Mouse (Mus musculus) T-helper 17 cell (primary cell): ENCODE data around the gene Map4k4.

Experiments
- in situ Hi-C, 2 experiments: fragments of 300-600 bp; cut with MboI, MseI; formaldehyde crosslinking; loops; 1 replicate in 1 of 2; 2 replicates in 1 of 2; pipeline ENCODE4 v1.15.1; 2025; ENCODE audit warnings: high pct_unique_total_duplicates in 2 of 2

The Map4k4 gene

GRCm38 (mm10) chr1:39900181-39901005 lies at the start of gene Map4k4:
Map4k4 (plus strand) TSS chr1:39900913.
- in situ Hi-C loops = no loop called here

DNA sequence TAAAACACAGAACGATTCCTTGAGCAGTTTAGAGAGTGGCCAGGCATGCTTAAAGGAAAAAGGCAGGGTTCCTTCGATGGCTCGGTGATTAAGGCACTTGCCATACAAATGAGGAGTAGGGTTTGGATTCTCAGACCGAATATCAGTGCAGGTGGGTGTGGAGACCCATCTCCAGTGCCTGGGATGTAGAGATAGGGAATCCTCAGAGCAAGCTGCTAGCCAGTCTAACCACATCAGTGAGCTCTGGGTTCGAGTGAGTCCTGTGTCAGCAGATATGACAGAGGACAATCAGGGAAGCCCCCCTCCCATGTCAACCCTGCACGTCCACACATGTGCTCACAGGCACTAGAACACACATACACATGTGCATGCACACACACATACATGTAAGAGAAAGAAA lies 44.8 kb upstream of the Map4k4 start:
- in situ Hi-C loops = no loop called here

DNA sequence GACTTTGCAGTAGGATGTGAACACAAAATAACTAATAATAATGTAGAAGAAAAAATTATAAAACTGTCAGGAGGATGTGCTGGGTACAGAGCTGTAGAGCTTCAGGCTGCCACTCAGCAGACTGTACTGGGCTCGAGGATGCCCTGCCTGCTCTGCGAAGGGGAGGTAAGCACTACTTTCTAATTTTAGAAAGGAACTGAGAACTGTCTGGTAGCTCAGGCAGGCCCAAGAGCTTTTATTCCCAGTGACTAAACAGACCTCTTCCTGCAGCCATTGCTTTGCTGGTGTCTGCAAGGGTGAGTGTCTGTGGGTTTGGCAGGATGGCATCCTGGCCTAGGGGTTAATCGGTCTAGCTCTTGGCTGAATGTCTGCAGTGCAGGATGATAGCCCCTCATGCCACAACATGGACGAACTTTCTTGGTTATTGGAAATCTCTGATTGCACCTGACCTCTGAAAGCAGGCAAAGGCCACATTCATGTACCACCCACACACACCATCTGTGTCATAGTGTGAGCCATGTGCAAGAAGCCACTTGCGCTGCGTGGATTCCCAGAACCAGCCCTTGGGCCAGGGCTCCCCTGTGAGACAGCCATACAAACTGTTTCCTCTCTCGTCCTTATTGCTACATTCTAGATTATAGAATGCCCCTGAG lies 43.8 kb upstream of the Map4k4 start:
- in situ Hi-C loops = no loop called here

DNA sequence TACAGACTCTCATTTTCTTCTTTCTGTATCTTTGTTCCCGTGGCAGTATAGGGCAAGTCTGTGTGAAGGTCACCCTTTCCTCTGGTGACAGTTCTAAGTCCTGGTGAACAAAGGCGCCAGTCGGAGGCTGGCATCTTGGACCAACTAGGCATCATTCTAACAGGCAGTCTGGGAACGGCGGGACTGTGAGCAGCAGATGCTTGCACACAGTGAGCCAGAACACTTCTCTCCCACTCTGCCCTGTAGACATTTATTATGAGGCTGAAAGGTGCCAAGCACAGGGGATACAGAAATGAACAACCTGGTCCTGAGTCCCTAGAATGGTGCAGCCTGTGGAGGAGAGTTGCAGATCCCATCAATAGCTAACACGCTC lies 43.3 kb upstream of the Map4k4 start:
- in situ Hi-C loops = no loop called here

DNA sequence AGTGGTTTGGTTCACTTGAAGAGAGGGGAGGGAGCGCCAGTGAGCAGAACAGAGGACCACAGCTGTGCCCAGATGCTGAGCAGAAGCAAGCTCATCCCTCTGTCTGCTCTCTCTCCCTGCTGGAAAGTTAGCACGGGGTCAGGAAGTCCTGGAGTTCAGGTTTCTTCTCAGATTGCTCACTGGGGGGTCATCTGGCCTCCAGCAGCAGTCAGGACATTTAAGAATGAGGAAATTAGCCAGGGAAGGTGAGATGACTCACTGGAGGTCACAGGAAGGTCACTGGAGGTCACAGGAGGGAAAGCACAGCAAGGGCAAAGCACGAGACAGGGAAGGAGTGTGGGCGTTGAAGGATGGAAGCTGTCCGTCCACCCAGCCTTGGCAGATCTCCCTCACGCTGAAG lies 41.5 kb upstream of the Map4k4 start:
- in situ Hi-C loops = no loop called here

DNA sequence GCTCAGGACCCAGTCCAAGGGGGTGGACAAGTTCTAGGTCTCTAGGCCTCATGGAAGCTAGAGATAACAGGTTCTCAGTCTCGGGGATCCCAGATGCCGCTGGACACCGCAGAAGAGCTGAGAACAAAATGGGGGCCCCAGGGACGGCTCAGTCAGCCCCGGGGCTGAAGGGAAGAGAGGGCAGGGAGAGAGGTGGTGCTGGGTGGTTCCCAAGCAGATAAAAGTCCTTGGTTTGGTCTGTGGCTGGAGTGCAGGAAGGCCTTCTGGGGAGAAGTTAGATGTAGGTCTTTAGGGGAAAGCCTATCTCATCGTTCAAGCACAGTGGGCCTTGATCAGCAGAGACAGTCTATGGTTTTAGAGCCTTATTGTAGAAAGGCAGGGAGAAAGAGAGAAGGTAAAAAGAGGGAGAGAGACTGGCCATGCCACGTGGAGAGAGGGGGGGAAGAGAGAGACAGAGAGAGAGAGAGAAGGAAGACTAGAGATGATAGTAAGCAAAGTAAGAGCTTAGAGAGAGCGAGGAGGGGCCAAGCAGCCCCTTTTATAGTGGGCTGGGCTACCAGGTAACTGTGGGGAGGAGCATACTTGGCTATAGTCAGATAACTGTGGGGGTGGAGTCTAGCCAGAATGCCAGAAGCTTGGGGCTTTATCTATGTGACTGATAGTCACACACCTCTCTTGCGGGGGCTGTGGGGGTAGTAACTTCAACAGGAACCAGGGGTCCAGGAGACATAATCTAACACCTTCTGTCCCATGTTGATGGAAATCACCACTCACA lies 34.2 kb upstream of the Map4k4 start:
- in situ Hi-C loops = loop anchor here in 1 of 2 experiments (5.0 kb wide), 1 partner anchor 44 kb away; no protein-coding TSS in a partner anchor

DNA sequence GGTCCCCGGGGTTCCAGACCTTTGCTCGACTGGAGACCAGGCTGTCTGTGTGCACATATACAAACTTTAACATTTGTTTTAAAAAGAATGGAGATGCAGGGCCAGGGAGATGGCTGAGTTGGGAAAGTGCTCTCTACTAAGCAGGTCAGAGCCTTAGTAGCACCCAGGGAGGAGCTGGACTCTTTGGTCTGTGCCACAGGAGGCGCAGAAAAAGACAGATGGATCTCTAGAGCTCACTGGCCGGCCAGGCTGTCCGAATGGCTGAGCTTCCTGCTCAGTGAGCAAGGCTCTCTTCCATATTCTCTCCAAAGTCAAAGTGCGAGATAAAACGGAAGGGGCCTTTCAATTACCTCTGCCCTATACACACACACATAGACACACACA lies 33.6 kb upstream of the Map4k4 start:
- in situ Hi-C loops = loop anchor here in 1 of 2 experiments (5.0 kb wide), 1 partner anchor 45 kb away; no protein-coding TSS in a partner anchor

DNA sequence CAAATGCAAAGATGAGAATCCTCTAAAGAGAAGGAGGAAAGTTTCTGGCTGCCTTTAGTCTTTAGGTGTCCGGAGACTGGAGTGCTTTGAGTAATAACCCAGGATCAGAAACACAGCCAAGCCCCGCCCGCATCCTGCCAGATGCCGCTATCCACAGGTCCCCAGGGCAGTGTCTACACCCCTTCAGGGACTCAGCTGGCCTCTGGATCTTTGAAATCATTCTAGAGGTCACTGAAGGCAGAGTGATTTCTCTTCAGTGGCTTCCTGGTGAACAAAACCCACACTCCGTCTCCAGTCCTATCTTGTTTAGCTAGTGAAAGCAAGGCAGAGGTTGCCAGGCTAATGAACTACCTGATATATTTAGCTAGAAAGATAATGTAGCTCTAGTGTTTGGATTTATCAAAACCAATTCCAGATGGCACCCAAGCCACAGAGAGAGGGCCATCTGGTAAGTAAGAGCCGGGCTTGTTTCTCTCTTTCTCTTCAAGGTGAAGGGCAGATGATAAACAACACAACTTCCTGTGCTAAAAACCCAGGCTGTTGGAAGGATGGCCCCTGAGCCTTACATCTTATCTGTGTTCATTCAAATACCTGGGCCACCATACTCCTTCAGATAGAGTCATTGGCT lies 32.6 kb upstream of the Map4k4 start:
- in situ Hi-C loops = loop anchor here in 1 of 2 experiments (5.0 kb wide), 1 partner anchor 46 kb away; no protein-coding TSS in a partner anchor

DNA sequence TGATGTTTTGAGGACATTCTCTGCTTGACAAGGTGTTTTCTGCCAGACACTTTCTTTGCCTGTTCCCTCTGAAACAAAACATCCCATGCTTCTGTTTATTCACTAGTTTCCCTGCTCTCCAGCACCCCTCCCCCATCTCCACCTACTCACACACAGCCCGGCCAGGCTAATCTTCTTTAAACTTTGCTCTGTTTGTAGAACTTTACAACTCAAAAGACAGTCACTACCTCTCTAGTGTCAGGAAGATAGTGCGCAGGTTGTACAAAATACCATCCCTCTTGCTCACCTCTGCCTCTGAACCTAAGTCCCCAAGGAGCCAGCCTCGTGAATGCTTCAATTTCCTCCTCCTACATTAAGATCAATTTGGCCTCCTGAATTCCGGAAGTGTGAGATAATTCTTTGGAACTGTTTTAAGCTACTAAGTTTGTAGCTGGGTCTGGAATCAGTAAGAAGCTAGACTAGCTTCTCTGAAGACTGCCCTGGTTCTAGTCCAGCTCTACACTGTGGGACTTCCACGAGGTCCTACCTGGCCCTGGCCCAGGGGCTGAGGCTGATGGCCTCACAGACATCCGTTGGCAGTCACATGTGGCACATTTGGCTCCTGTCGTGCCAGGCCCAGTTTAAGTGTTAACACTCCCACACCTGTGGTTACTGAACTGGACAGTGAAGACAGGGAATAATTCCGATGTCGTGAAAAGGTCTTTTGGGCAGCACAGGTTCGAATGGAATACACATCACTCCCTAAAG lies 31.7 kb upstream of the Map4k4 start:
- in situ Hi-C loops = loop anchor here in 1 of 2 experiments (5.0 kb wide), 1 partner anchor 47 kb away; no protein-coding TSS in a partner anchor

DNA sequence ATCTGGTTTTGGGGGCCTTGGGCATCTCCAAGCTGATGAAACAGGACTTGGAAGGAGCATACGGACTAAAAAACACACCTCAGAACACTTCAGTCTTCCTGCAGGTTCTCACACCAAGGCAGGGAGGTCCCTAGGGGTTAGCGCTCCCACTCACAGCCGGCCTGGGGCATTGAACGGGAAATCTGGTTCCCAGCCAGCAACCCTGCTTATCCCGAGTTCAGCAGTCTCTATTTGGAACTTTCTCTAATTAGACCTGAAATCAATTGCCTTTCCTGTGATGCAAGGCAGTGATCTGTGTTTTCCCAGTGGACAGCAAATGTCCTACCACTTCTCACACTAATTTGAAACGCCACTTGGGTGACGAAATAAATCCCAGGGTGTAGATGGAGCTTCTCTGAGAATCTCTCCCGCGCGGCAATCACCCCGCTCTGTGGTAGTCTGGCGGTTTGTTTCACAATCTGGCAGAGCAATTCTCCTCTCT lies 31.0 kb upstream of the Map4k4 start:
- in situ Hi-C loops = loop anchor here in 1 of 2 experiments (5.0 to 10.0 kb wide), 3 partner anchors 47 to 465 kb away; no protein-coding TSS in a partner anchor

DNA sequence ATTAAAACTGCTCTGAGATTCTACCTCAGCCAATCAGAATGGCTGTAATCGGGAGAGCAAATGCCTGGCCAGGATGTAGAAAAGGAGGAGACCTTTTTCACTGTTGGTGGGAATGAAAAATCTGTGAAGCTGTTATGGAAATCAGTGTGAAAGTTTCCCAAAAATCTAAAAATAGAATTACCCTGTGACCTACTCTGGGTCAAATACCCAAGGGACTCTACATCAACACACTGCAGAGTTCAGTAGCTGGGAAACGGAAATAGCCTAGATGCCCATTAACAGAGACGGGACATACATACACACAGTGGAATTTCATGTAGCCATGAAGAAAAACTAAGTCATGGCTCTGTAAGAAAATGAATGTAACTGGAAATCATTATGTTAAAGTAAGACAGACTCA lies 22.7 kb upstream of the Map4k4 start:
- in situ Hi-C loops = loop anchor here in 1 of 2 experiments (10.0 kb wide), 2 partner anchors 283 to 457 kb away; no protein-coding TSS in a partner anchor

DNA sequence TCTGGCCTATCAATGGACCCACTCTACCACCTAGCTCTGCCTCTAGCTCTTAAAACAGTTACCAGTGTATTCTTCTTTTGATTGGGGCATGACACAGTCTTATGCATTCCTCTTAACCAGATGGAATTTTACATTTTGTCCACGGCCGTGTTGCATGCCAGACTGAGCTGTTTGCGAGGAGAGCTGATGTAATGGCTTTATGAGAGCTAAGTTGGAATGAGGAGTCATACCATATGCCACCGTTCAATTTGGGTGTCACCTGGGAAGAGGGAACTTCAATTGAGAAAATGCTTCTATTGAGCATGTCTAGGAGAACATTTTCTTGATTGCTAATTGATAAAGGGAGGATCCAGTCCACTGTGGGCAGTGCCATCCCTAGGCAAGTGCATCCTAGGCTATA lies 18.2 kb upstream of the Map4k4 start:
- in situ Hi-C loops = no loop called here

GRCm38 (mm10) chr1:39884803-39885515 lies 15.8 kb upstream of the Map4k4 start:
- in situ Hi-C loops = loop anchor here in 1 of 2 experiments (5.0 kb wide), 1 partner anchor 53 kb away; no protein-coding TSS in a partner anchor

DNA sequence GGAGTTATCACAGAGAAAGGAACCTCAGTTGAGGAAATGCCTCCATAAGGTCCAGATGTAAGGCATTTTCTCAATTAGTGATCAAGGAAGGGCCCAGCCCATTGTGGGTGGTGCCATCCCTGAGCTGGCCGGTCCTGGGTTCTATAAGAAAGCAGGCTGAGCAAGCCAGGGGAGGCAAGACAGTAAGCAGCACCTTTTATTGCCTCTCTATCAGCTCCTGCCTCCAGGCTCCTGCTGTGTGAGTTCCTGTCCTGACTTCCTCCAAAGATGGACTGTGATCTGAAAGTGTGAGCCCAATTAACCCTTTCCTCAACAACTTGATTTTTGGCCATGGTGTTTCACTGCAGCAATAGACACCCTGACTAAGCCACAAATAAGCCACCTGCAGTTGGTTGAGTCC lies 12.7 kb upstream of the Map4k4 start:
- in situ Hi-C loops = loop anchor here in 1 of 2 experiments (5.0 kb wide), 1 partner anchor 56 kb away; no protein-coding TSS in a partner anchor

GRCm38 (mm10) chr1:39889429-39889828 lies 11.3 kb upstream of the Map4k4 start:
- in situ Hi-C loops = loop anchor here in 1 of 2 experiments (5.0 kb wide), 1 partner anchor 57 kb away; no protein-coding TSS in a partner anchor

GRCm38 (mm10) chr1:39889973-39890372 lies 10.7 kb upstream of the Map4k4 start:
- in situ Hi-C loops = loop anchor here in 1 of 2 experiments (5.0 to 10.0 kb wide), 2 partner anchors 58 to 205 kb away; no protein-coding TSS in a partner anchor

- in situ Hi-C loops = loop anchor here in 1 of 2 experiments (10.0 kb wide), 1 partner anchor 209 kb away; no protein-coding TSS in a partner anchor
Observed at GRCm38 (mm10) chr1:39893153-39893880, 7.4 kb upstream of the Map4k4 start.

DNA sequence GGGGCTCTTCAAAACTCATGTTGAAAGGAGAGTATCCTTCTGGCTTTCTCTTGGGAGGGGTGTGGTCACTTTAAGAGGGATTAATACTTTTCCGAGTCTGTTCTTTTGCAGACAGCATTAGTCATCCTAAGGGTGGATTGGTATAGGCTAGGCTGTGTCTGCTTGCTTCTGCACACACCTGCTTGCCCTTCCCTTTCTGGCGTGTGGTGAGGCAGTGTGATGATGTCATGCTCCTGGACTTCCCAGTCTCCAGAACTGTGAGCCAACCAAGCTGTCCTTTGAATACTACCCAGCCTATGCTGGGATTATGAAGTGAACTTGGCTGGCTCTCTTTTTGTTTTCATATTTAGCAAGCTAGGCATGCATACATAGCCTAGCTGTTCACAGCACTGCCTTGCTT lies 5.6 kb upstream of the Map4k4 start:
- in situ Hi-C loops = loop anchor here in 1 of 2 experiments (10.0 kb wide), 1 partner anchor 210 kb away; no protein-coding TSS in a partner anchor
